Mouse (Mus musculus) B cell, adult 62 days (primary cell): Measurements from ENCODE around the gene Sh3pxd2a. TPM values are rescaled to one million over a fixed set of nuclear protein-coding genes. Genes with fewer than 3 reads are reported as not detected.

ENCODE experiments used
- total RNA-seq: library from RNA; stranded (reverse); gene quantifications from 4 replicates; pipeline ENCODE4 v1.2.4, GENCODE M21; 2023

Sh3pxd2a gene
- total RNA-seq, result 80.2 to 91.0 TPM (median 85.4 TPM) in 4 replicates

DNA sequence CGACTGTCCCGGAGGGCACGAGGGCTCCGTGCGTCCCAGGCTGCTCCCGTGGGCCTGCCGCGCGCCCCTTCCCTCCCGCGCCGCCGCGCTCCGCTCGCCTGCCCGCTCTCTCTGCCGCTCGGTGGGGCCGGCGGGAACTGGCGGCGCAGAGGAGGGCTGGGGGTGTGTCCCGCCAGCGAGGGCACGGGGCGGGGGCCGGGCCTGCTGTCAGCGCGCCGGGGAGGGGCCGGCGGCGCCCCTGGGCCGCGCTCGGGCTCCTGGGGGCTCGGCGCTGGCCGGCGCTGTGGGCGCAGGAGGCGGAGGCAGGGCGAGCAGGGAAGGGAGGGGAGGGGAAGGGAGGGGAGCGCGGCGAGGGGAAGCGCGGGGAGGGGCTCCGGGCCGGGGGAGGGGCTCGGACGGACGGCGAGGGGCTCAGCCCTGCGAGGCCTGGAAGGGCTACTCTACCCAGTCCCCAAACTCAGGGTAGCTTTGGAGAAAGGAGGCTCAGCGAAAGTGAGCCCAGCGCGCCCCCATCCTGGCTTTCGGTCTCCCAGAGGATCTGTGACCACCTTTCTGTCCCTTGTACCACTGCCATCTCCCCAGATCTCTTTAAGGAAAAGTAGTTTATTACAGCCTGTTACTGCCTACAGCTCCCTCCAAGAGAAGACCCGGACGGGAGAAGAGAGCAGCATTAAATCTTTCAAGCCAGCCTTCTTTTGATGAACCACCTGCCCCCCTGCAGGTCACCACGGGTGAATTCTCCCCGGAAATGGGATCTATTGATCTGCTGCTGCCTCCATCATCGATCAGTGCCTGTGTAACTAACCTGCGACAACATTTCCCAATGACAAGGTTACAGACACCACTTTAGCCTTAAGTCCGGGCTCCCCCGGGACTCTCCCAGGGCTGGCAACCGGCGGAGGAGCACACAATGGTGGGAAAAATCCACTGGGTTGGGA, at the start of gene Sh3pxd2a:
Gene Sh3pxd2a (minus strand): TSS at position 98 of the 938 bp plus-strand sequence.

Other genes with a start within 250 kb of the Sh3pxd2a start
- gene Stn1, start 73.1 kb upstream of the Sh3pxd2a start, total RNA-seq, result 16.9 to 20.4 TPM (median 17.4 TPM) in 4 replicates
- gene Slk, start 115.3 kb upstream of the Sh3pxd2a start, total RNA-seq, result 37.0 to 43.6 TPM (median 41.2 TPM) in 4 replicates
- gene Col17a1, start 227.7 kb upstream of the Sh3pxd2a start, total RNA-seq, result 0.09 TPM in 1 of 4 replicates, not detected in the others